Mouse (Mus musculus): ENCODE results near the gene Ddost.

The Ddost gene

DNA sequence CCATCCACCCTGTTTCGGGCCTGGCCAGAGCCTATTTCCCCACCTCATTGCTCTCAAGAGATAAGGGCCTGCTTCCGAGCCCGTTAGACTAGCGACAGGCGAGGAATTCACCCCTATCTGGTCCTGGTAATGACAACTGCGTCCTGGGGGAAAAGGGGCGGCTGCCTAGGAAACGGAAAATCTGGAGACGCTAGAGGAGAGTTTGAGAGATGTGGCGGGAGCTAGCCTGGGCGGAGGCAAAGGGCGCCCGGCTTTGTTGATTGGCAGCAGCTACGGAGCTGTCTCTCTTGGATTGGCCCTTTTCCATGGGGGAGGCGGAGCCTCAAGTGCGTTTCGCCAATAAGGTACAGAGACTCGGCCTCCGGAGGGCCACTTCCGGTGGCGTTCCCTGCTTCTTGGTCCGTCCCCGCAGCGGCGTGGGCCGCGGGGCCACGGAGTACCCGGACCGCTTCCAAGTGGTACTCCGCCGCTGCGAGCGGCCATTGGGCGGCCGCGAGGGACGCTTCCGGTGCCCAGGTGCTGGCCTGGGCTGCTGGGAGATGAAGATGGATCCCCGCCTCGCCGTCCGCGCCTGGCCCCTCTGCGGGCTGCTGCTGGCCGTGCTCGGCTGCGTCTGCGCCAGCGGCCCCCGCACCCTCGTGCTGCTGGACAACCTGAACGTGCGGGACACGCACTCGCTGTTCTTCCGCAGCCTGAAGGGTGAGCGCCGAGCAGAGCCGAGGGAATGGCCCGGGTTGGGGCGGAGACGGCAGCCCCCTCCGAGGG is at the start of gene Ddost:
Ddost (plus strand) TSS at position 391 of the 765 bp plus-strand sequence.
- peak; percentile 100 for DNase-seq (ENCODE audit: low read depth, low spot score)

DNA sequence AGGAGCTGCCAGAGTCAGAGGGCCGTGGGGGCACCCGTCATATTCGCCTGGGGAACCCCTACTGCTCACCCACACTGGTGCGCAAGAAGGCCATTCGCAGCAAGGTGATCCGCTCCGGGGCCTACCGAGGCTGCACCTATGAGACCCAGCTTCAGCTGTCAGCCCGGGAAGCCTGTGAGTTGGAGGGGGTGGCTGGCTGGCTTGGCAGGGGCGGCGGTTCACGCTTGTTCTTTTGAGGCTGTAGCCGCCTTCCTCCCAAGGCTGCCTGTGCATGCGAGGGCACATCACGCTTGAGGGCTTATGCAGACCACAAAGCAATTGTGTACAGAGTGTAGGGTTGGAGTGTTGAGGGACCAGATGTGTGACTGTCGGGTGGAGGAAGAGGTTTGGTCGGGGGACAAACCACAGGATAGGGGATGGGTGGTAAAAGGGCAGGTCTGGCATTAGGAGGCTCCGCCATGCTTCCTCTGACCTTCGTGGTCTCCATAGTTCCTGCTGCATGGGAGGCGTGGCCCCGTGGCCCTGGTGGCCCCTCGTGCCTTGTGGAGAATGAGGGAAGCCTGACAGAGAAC is 47.3 kb upstream of the Ddost start:
- no peak for DNase-seq (ENCODE audit: low read depth, low spot score)

GRCm38 (mm10) chr4:138258663-138259062 is 45.9 kb upstream of the Ddost start:
- DNase-seq (ENCODE audit: low read depth, low spot score): no peak

- DNase-seq (ENCODE audit: low read depth, low spot score): no peak
These were observed 45.0 kb upstream of the Ddost start for GRCm38 (mm10) chr4:138259482-138259881.

DNA sequence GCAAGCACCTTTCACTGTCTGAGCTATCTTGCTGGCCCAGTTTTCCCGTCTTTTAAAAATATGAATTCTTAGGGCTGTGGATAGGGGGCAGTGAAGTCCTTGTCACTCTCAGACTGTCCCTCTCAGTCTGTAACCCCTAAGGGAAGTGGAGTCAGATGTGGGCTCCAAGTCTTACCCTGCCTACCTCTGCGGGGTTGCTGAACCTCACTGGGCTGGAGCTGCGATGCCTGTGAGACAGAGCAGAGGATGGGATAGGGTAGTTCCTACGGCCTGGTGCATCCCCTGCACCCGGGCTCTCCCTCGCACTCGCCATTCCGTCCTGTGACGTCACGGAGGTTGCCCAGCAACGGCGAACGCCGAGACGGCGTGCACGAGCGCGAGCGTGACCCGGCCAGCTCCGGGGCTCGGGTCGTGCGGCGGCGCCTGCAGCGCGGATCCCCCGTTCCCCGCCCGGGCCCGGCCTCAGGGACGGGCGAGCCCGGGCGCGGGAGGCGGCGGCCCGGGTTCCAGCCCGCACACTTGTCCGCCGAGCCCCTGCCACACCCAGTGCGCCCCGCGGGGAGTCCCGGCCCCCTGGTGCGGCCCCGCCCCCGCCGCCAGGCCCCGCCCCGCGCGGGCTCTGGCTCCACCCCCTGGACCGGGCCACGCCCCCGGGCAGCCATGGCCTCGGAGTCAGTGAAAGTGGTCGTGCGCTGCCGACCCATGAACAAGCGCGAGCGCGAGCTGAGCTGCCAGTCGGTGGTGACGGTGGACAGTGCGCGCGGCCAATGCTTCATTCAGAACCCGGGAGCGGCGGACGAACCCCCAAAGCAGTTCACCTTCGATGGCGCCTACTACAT is 42.5 kb upstream of the Ddost start:
- peak; percentile 88 for DNase-seq (ENCODE audit: low read depth, low spot score)

GRCm38 (mm10) chr4:138267869-138268268 is 36.7 kb upstream of the Ddost start:
- DNase-seq (ENCODE audit: low read depth, low spot score): no peak

DNA sequence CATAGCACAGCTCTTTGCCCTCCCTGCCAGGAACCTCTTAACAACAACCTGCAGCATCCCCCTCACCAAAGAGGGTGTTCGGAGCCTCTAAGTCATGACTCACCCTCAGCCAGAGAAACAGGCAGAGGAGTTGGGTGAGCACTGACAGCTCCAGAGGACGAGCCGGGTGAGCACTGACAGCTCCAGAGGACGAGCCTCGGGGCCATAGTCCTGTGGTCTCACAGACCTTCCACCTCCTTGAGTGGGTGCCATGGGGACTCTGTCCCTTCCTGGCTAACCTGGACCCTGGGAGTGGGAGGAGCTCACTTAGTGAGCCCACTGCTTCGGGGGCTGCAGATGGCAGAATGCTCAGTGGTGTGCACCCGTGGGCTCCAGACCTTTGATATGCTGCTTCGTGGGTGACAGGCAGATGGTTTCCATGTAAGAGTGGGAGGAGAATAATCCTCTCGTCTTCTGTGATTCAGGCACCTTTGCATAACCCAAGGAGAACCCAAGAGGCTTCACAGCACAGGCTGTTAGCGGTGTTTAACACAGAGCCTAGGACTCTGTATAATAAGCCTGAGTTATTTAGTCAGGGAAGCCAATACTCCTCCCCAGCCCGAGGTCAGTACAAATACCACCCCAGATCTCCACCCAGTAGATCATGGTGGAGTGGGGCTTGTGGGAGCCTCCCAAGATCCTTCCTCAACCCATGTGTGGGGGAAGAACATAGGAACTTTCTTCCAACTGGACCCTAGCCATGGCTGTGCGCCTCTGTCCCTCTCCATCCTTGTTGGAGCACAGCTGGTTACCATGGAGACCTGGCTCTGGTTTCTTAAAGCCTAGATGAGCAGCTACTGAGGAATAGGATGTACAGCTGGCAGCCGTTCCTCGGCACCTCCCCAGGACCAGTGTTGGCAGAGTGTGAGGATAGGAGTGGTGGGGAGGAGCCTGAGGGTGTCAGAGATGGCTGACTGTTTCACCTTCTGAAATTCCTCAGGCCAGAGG is 32.2 kb upstream of the Ddost start:
- no peak for DNase-seq (ENCODE audit: low read depth, low spot score)

DNA sequence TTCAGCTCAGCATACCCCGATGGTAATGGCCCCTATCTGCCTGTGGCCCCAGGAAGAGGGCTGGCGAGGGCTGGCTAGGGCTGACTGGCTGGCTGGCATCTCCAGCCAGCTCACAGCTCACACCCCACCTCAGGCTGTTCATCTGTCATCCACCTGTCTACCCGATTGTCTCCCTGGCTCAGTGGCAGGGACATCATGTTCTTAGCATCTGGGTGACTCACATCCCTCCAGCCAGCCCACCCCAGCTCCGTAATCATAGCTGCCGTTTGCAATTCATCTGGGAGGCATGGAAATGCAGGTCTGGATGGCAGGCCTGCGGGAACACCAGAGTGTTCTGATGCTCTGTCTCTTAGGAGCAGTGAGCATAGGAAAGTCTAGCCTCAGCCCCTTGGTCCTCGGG is 26.2 kb upstream of the Ddost start:
- no peak for DNase-seq (ENCODE audit: low read depth, low spot score)

- peak; percentile 84 for DNase-seq (ENCODE audit: low read depth, low spot score)
These were observed 21.7 kb upstream of the Ddost start for GRCm38 (mm10) chr4:138282834-138283233.

DNA sequence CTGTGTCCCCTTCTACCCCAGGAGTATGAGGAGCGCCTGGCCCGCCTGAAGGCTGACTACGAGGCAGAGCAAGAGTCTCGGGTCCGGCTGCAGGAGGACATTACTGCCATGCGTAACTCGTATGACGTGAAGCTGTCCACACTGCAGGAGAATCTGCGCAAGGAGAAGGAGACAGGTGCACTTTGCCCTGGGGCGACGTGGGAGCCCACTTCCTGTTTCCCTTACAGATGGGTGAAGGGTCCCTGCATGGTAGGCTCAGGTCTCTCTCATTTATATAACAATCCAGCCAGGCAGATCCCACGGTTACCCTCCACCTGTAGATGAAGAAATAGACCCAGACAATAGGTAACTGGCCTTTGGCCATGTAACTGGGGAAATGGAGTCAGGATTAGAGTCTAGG is 18.1 kb upstream of the Ddost start:
- DNase-seq (ENCODE audit: low read depth, low spot score): no peak

GRCm38 (mm10) chr4:138288691-138289090 is 15.8 kb upstream of the Ddost start:
- DNase-seq (ENCODE audit: low read depth, low spot score): no peak

- no peak for DNase-seq (ENCODE audit: low read depth, low spot score)
These were observed 12.5 kb upstream of the Ddost start for GRCm38 (mm10) chr4:138292028-138292427.

DNA sequence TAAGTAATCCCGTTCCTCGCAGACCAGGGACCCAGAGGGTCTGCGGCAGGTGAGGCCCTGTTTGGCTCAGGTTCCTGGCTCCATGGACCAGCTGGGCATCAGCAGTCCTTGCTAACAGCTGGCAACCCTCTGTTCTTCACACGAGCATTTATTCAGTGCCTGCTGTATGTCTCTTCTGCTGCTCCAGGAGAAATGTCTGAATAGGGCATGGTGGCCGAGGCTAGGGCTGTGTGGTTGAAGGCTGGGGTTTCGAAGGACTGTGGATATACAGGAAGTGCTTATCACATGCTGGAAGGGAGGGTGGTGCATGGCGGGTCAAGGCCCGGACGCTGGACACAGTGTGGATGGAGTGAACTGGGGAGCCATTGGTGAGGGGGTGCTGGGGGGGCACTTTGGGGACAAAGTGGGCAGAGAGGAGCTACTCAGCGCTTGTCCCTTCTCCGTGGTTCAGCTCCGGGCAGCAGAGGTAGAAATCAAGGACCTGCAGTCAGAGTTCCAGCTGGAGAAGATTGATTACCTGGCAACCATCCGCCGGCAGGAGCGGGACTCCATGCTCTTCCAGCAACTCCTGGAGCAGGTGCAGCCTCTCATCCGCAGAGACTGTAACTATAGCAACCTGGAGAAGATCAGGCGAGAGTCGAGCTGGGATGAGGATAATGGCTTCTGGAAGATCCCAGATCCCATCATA is 11.1 kb upstream of the Ddost start:
- no peak for DNase-seq (ENCODE audit: low read depth, low spot score)

GRCm38 (mm10) chr4:138293949-138294550 is 10.5 kb upstream of the Ddost start:
- no peak for DNase-seq (ENCODE audit: low read depth, low spot score)

- no peak for DNase-seq (ENCODE audit: low read depth, low spot score)
These were observed 3.2 kb upstream of the Ddost start for GRCm38 (mm10) chr4:138301271-138301780.

DNA sequence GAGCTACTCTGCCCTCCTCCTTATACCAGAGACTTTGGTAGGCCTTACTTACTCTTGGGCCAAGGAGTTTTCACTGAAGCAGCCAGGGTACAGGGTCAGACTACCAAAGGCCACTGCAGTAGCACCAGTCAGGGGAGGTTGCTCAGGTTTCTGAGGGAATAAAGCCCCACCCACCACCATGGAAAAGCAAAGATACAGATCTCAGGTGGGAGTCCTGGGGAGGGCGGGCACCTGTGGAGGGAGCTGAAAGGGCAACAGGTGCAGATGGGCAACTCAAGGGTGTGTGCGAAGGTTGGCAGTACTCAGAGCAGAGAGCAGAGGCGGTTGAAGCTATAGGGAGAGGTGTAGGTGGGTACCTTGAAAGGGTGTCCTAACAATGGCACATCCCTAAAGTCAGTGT is 1.5 kb upstream of the Ddost start:
- no peak for DNase-seq (ENCODE audit: low read depth, low spot score)

DNA sequence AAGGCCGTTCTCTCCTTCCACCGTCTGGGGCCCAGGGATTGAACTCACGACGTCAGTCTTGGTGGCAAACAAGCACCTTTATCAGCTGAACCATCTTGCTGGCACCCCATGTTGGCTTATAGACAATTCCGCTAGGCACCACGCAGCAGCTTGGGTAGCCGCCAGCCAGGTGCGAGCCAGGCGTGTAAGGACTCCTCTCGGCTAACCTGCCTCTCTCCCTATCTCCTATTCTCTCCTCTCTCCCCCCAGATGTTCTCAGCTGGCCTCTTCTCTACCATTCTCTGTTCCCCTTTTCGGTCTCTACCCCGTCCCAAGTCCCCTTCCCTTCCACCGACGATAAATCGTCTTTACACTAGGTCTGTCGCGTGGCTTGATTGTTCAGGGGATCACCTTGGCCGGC is 788 bp upstream of the Ddost start:
- no peak for DNase-seq (ENCODE audit: low read depth, low spot score)

DNA sequence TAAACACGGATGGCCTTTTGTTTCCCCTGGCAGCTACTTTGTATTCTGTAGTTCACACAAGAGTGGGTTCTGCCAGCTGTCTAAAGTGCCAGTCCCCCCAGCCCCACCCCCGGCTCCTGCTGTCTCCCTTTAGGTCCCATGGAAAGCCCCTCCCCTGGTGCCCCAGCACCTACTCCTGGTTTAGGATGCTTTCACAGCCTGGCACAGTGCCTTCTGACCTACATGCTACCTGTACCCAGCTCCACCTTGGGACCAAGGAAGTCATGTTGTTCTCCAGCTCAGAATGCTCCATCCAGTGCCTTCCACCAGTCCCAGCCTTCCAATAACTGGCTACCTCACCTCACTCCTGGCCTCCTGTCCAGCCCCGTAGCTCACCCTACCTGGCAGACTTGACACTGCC is 2.5 kb downstream of the Ddost start:
- no peak for DNase-seq (ENCODE audit: low read depth, low spot score)

DNA sequence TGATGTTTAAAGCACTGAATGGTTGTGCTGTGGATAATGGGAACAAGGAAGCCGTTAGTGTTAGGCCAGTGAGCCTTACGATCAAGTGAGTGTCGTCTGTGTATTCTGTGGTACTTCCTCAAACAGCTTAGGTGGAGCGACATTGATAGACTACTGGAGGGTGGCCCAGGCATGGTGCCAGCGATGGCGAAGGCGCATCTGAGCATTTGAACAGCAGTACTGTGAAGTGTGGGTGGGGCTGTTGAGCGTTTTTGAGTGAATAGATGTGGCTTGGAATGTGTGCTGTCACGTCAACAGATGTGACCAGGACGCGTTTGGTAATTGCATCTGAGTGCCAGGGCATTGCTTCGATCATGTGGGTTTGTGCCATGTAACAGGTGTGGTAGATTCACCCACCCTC is 3.2 kb downstream of the Ddost start:
- no peak for DNase-seq (ENCODE audit: low read depth, low spot score)

DNA sequence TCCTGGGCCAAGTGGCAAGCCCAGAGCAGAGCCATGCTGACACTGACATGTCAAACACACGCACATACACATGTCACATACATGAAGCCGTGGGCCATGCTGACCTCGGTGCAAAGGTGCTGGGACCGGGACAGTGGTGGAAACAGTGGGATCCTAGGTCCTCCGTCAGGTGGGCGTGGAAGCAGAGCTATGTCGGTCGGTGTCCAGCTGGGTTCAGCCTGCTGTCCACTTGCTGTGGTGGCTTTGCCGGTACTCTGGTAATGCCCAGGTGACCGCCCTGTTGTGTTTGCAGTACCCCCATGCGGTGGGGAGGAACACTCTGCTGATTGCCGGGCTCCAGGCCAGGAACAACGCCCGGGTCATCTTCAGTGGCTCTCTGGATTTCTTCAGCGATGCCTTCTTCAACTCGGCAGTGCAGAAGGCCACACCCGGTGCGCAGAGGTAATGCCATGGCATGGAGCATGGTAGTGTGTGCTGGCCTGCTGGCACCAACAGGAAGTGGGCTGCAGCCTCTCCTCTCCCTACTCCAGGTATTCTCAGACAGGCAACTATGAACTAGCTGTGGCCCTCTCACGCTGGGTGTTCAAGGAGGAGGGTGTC is 5.9 kb downstream of the Ddost start:
- DNase-seq (ENCODE audit: low read depth, low spot score): no peak

All from forelimb bud, embryonic 11.5 days (tissue).